Mouse (Mus musculus): ENCODE results near the gene Epha8. TPM values are rescaled to one million over a fixed set of nuclear protein-coding genes. Genes with fewer than 3 reads are reported as not detected.

The Epha8 gene
- total RNA-seq, 2 experiments from 2014 or later, result 9.5 to 10.6 TPM

- no peak for DNase-seq (ENCODE audit: low spot score in 2 of 2)
Measured at GRCm38 (mm10) chr4:136907809-136908208, 48.8 kb downstream of the Epha8 start.

GRCm38 (mm10) chr4:136907033-136907432 lies 49.6 kb downstream of the Epha8 start:
- peak in 1 of 2 experiments; percentile 55 for DNase-seq (ENCODE audit: low spot score in 2 of 2)

- DNase-seq (ENCODE audit: low spot score in 2 of 2), result no peak
Measured at GRCm38 (mm10) chr4:136904767-136905539, 51.7 kb downstream of the Epha8 start.

GRCm38 (mm10) chr4:136899154-136899553 lies 57.5 kb downstream of the Epha8 start:
- DNase-seq (ENCODE audit: low spot score in 2 of 2), result no peak

- DNase-seq (ENCODE audit: low spot score in 2 of 2), result no peak
Measured at GRCm38 (mm10) chr4:136898637-136899036, 58.0 kb downstream of the Epha8 start, which contains the start of gene C1qa. C1qa (minus strand) TSS chr4:136898803.

- no peak for DNase-seq (ENCODE audit: low spot score in 2 of 2)
Measured at GRCm38 (mm10) chr4:136898084-136898598, 58.5 kb downstream of the Epha8 start.

- no peak for DNase-seq (ENCODE audit: low spot score in 2 of 2)
Measured at GRCm38 (mm10) chr4:136896461-136896860, 60.2 kb downstream of the Epha8 start.

- DNase-seq (ENCODE audit: low spot score in 2 of 2), result no peak
Measured at GRCm38 (mm10) chr4:136895861-136896260, 60.8 kb downstream of the Epha8 start.

GRCm38 (mm10) chr4:136894821-136895220 lies 61.8 kb downstream of the Epha8 start:
- no peak for DNase-seq (ENCODE audit: low spot score in 2 of 2)

- DNase-seq (ENCODE audit: low spot score in 2 of 2), result peak; percentile 72 to 80
Measured at GRCm38 (mm10) chr4:136893691-136894543, 62.7 kb downstream of the Epha8 start.

GRCm38 (mm10) chr4:136892811-136893210 lies 63.8 kb downstream of the Epha8 start, which contains the start of gene C1qc:
C1qc (minus strand) TSS chr4:136893065.
- no peak for DNase-seq (ENCODE audit: low spot score in 2 of 2)

- no peak for DNase-seq (ENCODE audit: low spot score in 2 of 2)
Measured at GRCm38 (mm10) chr4:136892371-136892770, 64.2 kb downstream of the Epha8 start.

- no peak for DNase-seq (ENCODE audit: low spot score in 2 of 2)
Measured at GRCm38 (mm10) chr4:136891115-136891514, 65.5 kb downstream of the Epha8 start.

- DNase-seq (ENCODE audit: low spot score in 2 of 2), result no peak
Measured at GRCm38 (mm10) chr4:136889981-136890380, 66.6 kb downstream of the Epha8 start.

GRCm38 (mm10) chr4:136887714-136888113 lies 68.9 kb downstream of the Epha8 start:
- DNase-seq (ENCODE audit: low spot score in 2 of 2), result no peak

- no peak for DNase-seq (ENCODE audit: low spot score in 2 of 2)
Measured at GRCm38 (mm10) chr4:136886101-136886500, 70.5 kb downstream of the Epha8 start, which contains the start of gene C1qb. C1qb (minus strand) TSS chr4:136886187.

Other genes with a start within 250 kb of the Epha8 start
- gene Ephb2, start 120.8 kb downstream of the Epha8 start, total RNA-seq (2021), result 10 to 100 TPM; 55.1 to 57.0 TPM
- 10 to 100 TPM; 32.3 to 35.4 TPM for gene C1qb, start 70.6 kb downstream of the Epha8 start, total RNA-seq (2021)
- 10 to 100 TPM; 33.6 to 33.7 TPM for gene C1qc, start 63.8 kb downstream of the Epha8 start, total RNA-seq (2021)
- 10 to 100 TPM; 30.6 to 32.0 TPM for gene C1qa, start 58.0 kb downstream of the Epha8 start, total RNA-seq (2021)
- 1 to 10 TPM; 6.6 to 7.7 TPM for gene Zbtb40, start 92.0 kb upstream of the Epha8 start, total RNA-seq (2021)